Mouse (Mus musculus) adrenal gland, postnatal 36 days (tissue): Measurements from ENCODE around the gene Stac3. TPM values are rescaled to one million over a fixed set of nuclear protein-coding genes. Genes with fewer than 3 reads are reported as not detected.

ENCODE experiments used
- total RNA-seq, 2 experiments: library from RNA; stranded (reverse); gene quantifications; 2 replicates each; pipeline ENCODE4 v1.2.3; 2021

Stac3 gene
- total RNA-seq, 2 experiments from 2014 or later: 2.2 to 3.4 TPM

Other genes with a start within 250 kb of the Stac3 start
- 1 to 10 TPM; 6.3 to 7.5 TPM for gene Kif5a, start 238.3 kb upstream of the Stac3 start, total RNA-seq
- gene Dctn2, start 235.3 kb upstream of the Stac3 start, total RNA-seq: 100 to 1,000 TPM; 148 to 190 TPM
- 10 to 100 TPM; 42.0 to 45.2 TPM for gene Mbd6, start 212.7 kb upstream of the Stac3 start, total RNA-seq
- 100 to 1,000 TPM; 102 to 123 TPM for gene Mars, start 189.9 kb upstream of the Stac3 start, total RNA-seq
- gene Arhgap9, start 179.7 kb upstream of the Stac3 start, total RNA-seq: 1 to 10 TPM; 1.7 to 2.2 TPM
- 1 to 10 TPM; 2.7 to 4.2 TPM for gene Gli1, start 159.7 kb upstream of the Stac3 start, total RNA-seq
- gene Inhbe, start 147.3 kb upstream of the Stac3 start, total RNA-seq: not detected
- not detected for gene Inhbc, start 131.3 kb upstream of the Stac3 start, total RNA-seq
- 100 to 1,000 TPM; 115 to 126 TPM for gene R3hdm2, start 121.4 kb upstream of the Stac3 start, total RNA-seq
- gene Ndufa4l2, start 13.3 kb downstream of the Stac3 start, total RNA-seq: 10 to 100 TPM; 29.7 to 45.6 TPM
- 10 to 100 TPM; 46.8 to 47.1 TPM for gene Shmt2, start 20.8 kb downstream of the Stac3 start, total RNA-seq
- 1 to 10 TPM; 5.0 to 6.3 TPM for gene Nxph4, start 32.9 kb downstream of the Stac3 start, total RNA-seq
- 100 to 1,000 TPM; 192 to 251 TPM for gene Lrp1, start 119.5 kb downstream of the Stac3 start, total RNA-seq
- gene Stat6, start 141.3 kb downstream of the Stac3 start, total RNA-seq: 10 to 100 TPM; 93.2 to 99.8 TPM
- 1 to 10 TPM; 6.5 to 7.3 TPM for gene Nemp1, start 165.2 kb downstream of the Stac3 start, total RNA-seq
- gene Nab2, start 166.9 kb downstream of the Stac3 start, total RNA-seq: 10 to 100 TPM; 19.7 to 32.0 TPM
- gene Myo1a, start 203.5 kb downstream of the Stac3 start, total RNA-seq: 10 to 100 TPM in 1 of 2 experiments, under 1 TPM in 1; 0.95 to 13.8 TPM
- under 1 TPM in 1 of 2 experiments, not detected in 1; 0.43 TPM for gene Tac2, start 222.8 kb downstream of the Stac3 start, total RNA-seq
- gene Zbtb39, start 237.9 kb downstream of the Stac3 start, total RNA-seq: 10 to 100 TPM; 10.2 to 12.7 TPM